Mouse (Mus musculus): ENCODE data around the gene Myo1a.

DNA sequence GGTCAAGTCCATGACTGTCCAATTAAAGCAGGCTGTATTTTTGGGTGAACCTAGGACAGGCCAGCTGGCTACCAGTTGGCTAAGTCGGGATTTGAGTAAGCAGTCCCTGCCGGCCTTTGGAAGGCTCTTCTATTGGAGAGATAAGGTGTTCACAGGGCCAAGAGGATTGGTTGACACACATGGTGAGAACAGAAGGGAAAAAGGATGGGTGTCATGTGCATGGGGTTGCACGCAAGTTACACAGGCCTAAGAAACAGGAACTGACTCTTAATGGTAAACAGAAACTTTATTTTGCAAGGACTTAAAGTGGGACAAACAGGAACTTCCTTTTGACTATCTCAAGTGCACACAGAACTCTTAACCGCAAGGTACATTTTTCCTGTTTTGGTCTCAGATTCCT lies 31.9 kb downstream of the Myo1a start:
- TF ChIP-seq CTCF (IDR thresholded peaks at IDR 0.05; ENCODE audit: low read depth) (no peak), EP300 (IDR thresholded peaks at IDR 0.05; ENCODE audit: low read depth) (peak; percentile 36)
